Mouse (Mus musculus) limb, embryonic 15.5 days (tissue): ENCODE data around the gene Cst9. TPM values are rescaled to one million over a fixed set of nuclear protein-coding genes. Genes with fewer than 3 reads are reported as not detected.

ENCODE experiments used
- ATAC-seq: fragments of 200-750 bp; cut with Nextera tagmentation; 2 replicates; pipeline ENCODE4 v1.8.0; 2017; ENCODE audit warnings: low read depth, moderate TSS enrichment; ENCODE audit not compliant: insufficient number of reproducible peaks, low FRiP score, low TSS enrichment
- H3K27ac ChIP-seq: fragments of 300-500 bp; sonication (generic); 2 replicates; pipeline ENCODE4 v1.5.1; 2015; ENCODE audit warnings: moderate library complexity, mild to moderate bottlenecking, inconsistent platforms
- H3K27me3 ChIP-seq: fragments of 300-500 bp; sonication (generic); 2 replicates; pipeline ENCODE4 v1.6.1; 2015; ENCODE audit warnings: inconsistent platforms
- H3K36me3 ChIP-seq: fragments of 300-500 bp; sonication (generic); 2 replicates; pipeline ENCODE4 v1.6.1; 2015; ENCODE audit warnings: inconsistent platforms
- H3K4me1 ChIP-seq: fragments of 300-500 bp; sonication (generic); 2 replicates; pipeline ENCODE4 v1.6.1; 2015; ENCODE audit warnings: inconsistent platforms
- H3K4me2 ChIP-seq: fragments of 300-500 bp; sonication (generic); 2 replicates; pipeline ENCODE4 v1.6.1; 2015; ENCODE audit warnings: mild to moderate bottlenecking, inconsistent platforms
- H3K4me3 ChIP-seq: fragments of 300-500 bp; sonication (generic); 2 replicates; pipeline ENCODE4 v1.5.1; 2015; ENCODE audit warnings: mild to moderate bottlenecking, inconsistent platforms
- H3K9ac ChIP-seq: fragments of 300-500 bp; sonication (generic); 2 replicates; pipeline ENCODE4 v1.6.1; 2015; ENCODE audit warnings: inconsistent platforms
- H3K9me3 ChIP-seq: fragments of 300-500 bp; sonication (generic); 2 replicates; pipeline ENCODE4 v1.6.1; 2016; ENCODE audit warnings: inconsistent platforms
- WGBS: fragments of 180-500 bp; shearing (Covaris S2); methylation state at CpG from one replicate; pipeline ENCODE4 v1.1.7; 2015; 5-methylcytosine and 5-hydroxymethylcytosine counted together
- polyA plus RNA-seq: library from polyadenylated mRNA; unstranded; fragments of >200 nt; fragmentation: Nextera tagmentation; extraction: Ambion mirVana; gene quantifications from 2 replicates; pipeline ENCODE4 v1.2.1, GENCODE M21; 2015

The Cst9 gene
- polyA plus RNA-seq, 1 experiment from 2014 or later = not detected

DNA sequence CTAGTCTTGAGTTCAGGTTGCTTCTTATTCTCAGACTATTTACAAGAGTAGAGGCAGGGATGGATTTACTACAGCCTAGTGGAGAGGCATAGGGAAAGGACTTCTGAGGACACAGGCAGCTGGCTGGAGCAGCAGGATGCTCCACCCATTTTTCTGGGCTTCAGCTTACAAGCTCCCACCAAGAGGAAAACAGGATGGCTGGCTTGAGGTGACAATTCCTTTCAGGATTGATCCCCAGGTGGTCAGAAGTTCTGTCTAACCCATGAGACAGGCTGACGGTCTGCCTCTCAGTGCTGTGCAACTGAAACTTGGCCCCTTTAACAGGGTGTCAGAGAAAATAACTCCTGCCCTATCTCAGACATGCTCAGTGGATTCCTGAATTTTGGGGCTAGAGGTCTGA is 44.3 kb downstream of the Cst9 start:
- Histone ChIP-seq H3K9me3 (no peaks in the 10 kb centered on the region), H3K4me1 (peaks cover 22% of the 10 kb centered on the region), H3K9ac (no peak overlapping the region), H3K27ac (no peak overlapping the region), H3K4me2 (no peak overlapping the region), H3K36me3 (no peaks in the 10 kb centered on the region), H3K4me3 (no peak overlapping the region), H3K27me3 (no peaks in the 10 kb centered on the region)
- ATAC-seq = no peak
- WGBS = 50% methylated on average over 1 of the region's 1 CpGs

DNA sequence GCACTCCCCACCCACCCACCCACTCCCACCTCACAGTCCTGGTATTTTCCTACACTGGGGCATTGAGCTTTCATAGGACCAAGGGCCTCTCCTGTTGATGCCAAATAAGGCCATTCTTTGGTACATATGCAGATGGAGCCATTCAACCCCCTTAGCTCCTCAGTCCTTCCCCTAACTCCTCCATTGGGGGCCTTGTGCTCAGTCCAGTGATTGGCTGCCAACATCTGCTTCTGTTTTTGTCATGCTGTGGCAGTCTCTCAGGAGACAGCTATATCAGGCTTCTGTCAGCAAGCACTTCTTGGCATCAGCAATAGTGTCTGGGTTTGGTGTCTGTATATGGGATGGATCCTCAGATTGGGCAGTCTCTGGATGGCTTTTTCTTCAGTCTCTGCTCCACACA is 49.8 kb downstream of the Cst9 start:
- Histone ChIP-seq H3K4me2 (no peak overlapping the region), H3K27me3 (no peaks in the 10 kb centered on the region), H3K4me1 (no peaks in the 10 kb centered on the region), H3K9ac (no peak overlapping the region), H3K27ac (no peak overlapping the region), H3K4me3 (no peak overlapping the region), H3K36me3 (no peaks in the 10 kb centered on the region), H3K9me3 (no peaks in the 10 kb centered on the region)
- ATAC-seq = no peak

Other genes starting within 250 kb of the Cst9 start
- 78.0 and 80.2 TPM in 2 replicates for gene Nxt1, start 162.5 kb upstream of the Cst9 start, polyA plus RNA-seq
- gene Gzf1, start 154.1 kb upstream of the Cst9 start, polyA plus RNA-seq = 20.1 and 20.7 TPM in 2 replicates
- 3.3 and 4.2 TPM in 2 replicates for gene Napb, start 102.7 kb upstream of the Cst9 start, polyA plus RNA-seq
- not detected in 2 replicates for gene Cstl1, start 84.8 kb upstream of the Cst9 start, polyA plus RNA-seq
- gene Cst11, start 63.6 kb upstream of the Cst9 start, polyA plus RNA-seq = not detected in 2 replicates
- gene 8030411F24Rik, start 53.1 kb upstream of the Cst9 start, polyA plus RNA-seq = 0.31 and 0.70 TPM in 2 replicates
- gene Cst12, start 45.8 kb upstream of the Cst9 start, polyA plus RNA-seq = not detected in 2 replicates
- gene Cst8, start 36.4 kb upstream of the Cst9 start, polyA plus RNA-seq = not detected in 2 replicates
- not detected in 2 replicates for gene Cst13, start 15.1 kb upstream of the Cst9 start, polyA plus RNA-seq
- not detected in 2 replicates for gene 9230104L09Rik, start 29.9 kb downstream of the Cst9 start, polyA plus RNA-seq
- 548 and 588 TPM in 2 replicates for gene Cst3, start 40.5 kb downstream of the Cst9 start, polyA plus RNA-seq
- not detected in 2 replicates for gene Gm1330, start 168.1 kb downstream of the Cst9 start, polyA plus RNA-seq
- gene Gm10750, start 182.1 kb downstream of the Cst9 start, polyA plus RNA-seq = not detected in 2 replicates